Mouse (Mus musculus) heart, embryonic 16.5 days (tissue): ENCODE measurements around the gene Kat2b. TPM values are rescaled to one million over a fixed set of nuclear protein-coding genes. Genes with fewer than 3 reads are reported as not detected.
"Not testable (repeated sequence)": the region's sequence is repeated elsewhere in the genome, so short reads cannot be mapped to it uniquely, and the experiment has no call there.

Experiments used
- ATAC-seq: fragments of 200-750 bp; cut with Nextera tagmentation; replicated peaks from 2 replicates; pipeline ENCODE4 v1.8.0; 2017; ENCODE audit warnings: moderate number of reproducible peaks; ENCODE audit not compliant: insufficient read depth, low FRiP score; ENCODE audit errors: extremely low read depth
- H3K27ac ChIP-seq: fragments of 300-500 bp; sonication (generic); 2 replicates; pipeline ENCODE4 v1.5.1; 2014; ENCODE audit warnings: mild to moderate bottlenecking, low read length, control low read depth, moderate library complexity
- H3K27me3 ChIP-seq: fragments of 300-500 bp; sonication (generic); 2 replicates; pipeline ENCODE4 v1.6.1; 2014; ENCODE audit warnings: low read length, mixed read lengths; ENCODE audit not compliant: control insufficient read depth, insufficient read depth
- H3K36me3 ChIP-seq: fragments of 300-500 bp; sonication (generic); 2 replicates; pipeline ENCODE4 v1.6.1; 2014; ENCODE audit not compliant: control insufficient read depth, insufficient read depth
- H3K4me1 ChIP-seq: fragments of 300-500 bp; sonication (generic); 2 replicates; pipeline ENCODE4 v1.6.1; 2014; ENCODE audit warnings: low read length, mixed read lengths; ENCODE audit not compliant: control insufficient read depth, insufficient read depth
- H3K4me2 ChIP-seq: fragments of 300-500 bp; sonication (generic); 2 replicates; pipeline ENCODE4 v1.6.1; 2014; ENCODE audit warnings: low read depth, mild to moderate bottlenecking, control low read depth, low read length
- H3K4me3 ChIP-seq: fragments of 300-500 bp; sonication (generic); 2 replicates; pipeline ENCODE4 v1.5.1; 2014; ENCODE audit warnings: mild to moderate bottlenecking, control low read depth, low read length
- H3K9ac ChIP-seq: fragments of 300-500 bp; sonication (generic); 2 replicates; pipeline ENCODE4 v1.6.1; 2014; ENCODE audit warnings: low read length, control low read depth
- H3K9me3 ChIP-seq: fragments of 300-500 bp; sonication (generic); replicated peaks from 2 replicates; pipeline ENCODE4 v1.6.1; 2016; ENCODE audit warnings: low read length; ENCODE audit not compliant: control insufficient read depth
- WGBS: fragments of 180-500 bp; shearing (Covaris S2); extraction: QIAGEN DNeasy Blood & Tissue Kit; methylation state at CpG from one replicate; pipeline ENCODE4 v1.1.7; 2014; 5-methylcytosine and 5-hydroxymethylcytosine counted together
- polyA plus RNA-seq: library from polyadenylated mRNA; unstranded; fragments of >200 nt; fragmentation: Nextera tagmentation; extraction: Ambion mirVana; gene quantifications from 2 replicates; pipeline ENCODE4 v1.2.1, GENCODE M21; 2015

Kat2b gene
- polyA plus RNA-seq, 1 experiment from 2014 or later: 12.1 TPM

DNA sequence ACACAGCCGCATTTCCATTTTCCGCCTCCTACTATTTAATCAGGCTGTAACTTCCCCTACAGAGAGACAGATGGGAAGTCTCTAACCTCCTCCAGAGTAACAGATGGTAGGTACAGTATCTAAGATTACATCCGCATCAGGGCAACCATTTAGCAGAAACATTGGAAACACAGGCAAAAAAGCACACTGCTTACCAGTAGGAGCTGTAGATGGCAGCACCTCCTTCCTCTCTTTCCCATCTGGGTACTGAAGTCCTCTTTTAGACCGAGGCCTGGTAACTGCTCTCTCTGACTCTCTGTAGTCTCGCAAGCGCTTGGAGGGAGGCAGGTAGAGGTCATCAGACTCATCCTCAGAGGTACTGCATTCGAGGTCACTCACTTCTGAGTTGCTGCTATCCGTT, 112.1 kb downstream of the Kat2b start:
- no peaks in the 10 kb centered on the region for H3K9me3 ChIP-seq
- no peak overlapping the region for H3K9ac ChIP-seq
- 0 out of 2 replicates have a peak, but pooled peaks have one; percentile 23 for ATAC-seq
- no peaks in the 10 kb centered on the region for H3K4me1 ChIP-seq
- H3K4me3 ChIP-seq: no peak overlapping the region
- H3K27me3 ChIP-seq: no peaks in the 10 kb centered on the region
- 84% methylated on average over 8 of the region's 8 CpGs for WGBS
- no peak overlapping the region for H3K27ac ChIP-seq
- peaks cover 16% of the 10 kb centered on the region; the same call in 1 of the 2 replicates for H3K36me3 ChIP-seq
- H3K4me2 ChIP-seq: no peak overlapping the region

DNA sequence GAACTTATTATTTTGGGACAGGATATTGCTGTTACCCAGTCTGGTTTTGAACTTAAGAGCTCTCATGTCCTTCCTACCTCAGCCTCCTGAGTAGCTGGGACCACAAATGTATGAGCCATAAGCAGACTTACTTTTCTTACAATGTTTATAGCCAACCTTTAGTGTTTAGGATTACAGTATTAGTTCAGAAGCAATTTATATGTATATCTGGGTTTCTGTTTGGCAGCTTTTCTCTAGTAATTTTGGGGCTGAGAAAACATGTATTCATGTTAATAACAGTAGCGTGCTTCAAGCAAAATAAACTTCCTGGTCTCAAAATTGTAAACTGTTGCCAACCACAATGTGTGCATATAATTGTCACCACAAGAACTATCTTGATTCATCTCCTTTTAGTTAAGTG, 121.7 kb downstream of the Kat2b start:
- H3K9ac ChIP-seq: peak overlapping the region; percentile 80
- peak overlapping the region; percentile 75 for H3K4me2 ChIP-seq
- H3K9me3 ChIP-seq: no peaks in the 10 kb centered on the region
- no peak for ATAC-seq
- peaks cover 7% of the 10 kb centered on the region for H3K4me1 ChIP-seq
- peak overlapping the region; percentile 84 for H3K4me3 ChIP-seq
- H3K27me3 ChIP-seq: no peaks in the 10 kb centered on the region
- 0% methylated on average over 1 of the region's 1 CpGs for WGBS
- H3K27ac ChIP-seq: no peak overlapping the region
- peaks cover 3% of the 10 kb centered on the region; the same call in 1 of the 2 replicates for H3K36me3 ChIP-seq

- Histone ChIP-seq H3K4me2 (peak within 1 kb of the TSS; percentile 81), H3K4me1 (peaks cover 7% of the 10 kb centered on the region), H3K27ac (peak within 1 kb of the TSS; percentile 99), H3K27me3 (no peaks in the 10 kb centered on the region), H3K4me3 (peak within 1 kb of the TSS; percentile 84), H3K36me3 (peaks cover 3% of the 10 kb centered on the region; the same call in 1 of the 2 replicates), H3K9me3 (no peaks in the 10 kb centered on the region), H3K9ac (peak within 1 kb of the TSS; percentile 89)
- peak; percentile 99 for ATAC-seq
- under 1% methylated on average over 78 of the region's 78 CpGs for WGBS
Observed at GRCm38 (mm10) chr17:53688877-53689802, 122.5 kb downstream of the Kat2b start, which contains the start of gene Sgo1. TSS of gene Sgo1 (minus strand) at chr17:53689333.

DNA sequence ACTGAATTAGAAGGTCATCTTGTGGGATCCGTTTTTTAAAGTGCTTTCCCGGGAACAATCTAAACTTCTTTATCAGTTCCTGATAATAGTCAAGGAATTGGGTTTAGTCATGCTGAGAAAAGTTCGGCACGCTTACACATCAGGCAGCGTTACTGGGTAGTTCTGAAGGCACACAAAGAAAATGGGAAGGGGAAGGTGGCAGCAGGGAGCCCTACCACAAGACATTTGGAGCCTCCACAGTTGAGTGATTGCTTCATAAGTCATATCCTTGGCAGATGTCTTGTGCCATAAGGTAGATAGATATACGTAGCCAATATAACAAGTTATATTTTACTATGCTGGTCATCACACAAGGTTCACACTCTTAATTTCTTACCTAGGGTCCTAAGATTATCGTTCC, 123.3 kb downstream of the Kat2b start:
- ATAC-seq: no peak
- peaks cover 7% of the 10 kb centered on the region for H3K4me1 ChIP-seq
- no peaks in the 10 kb centered on the region for H3K27me3 ChIP-seq
- WGBS: 19% methylated on average over 7 of the region's 7 CpGs
- peak overlapping the region; percentile 84 for H3K4me3 ChIP-seq
- no peaks in the 10 kb centered on the region for H3K9me3 ChIP-seq
- peak overlapping the region; percentile 99 for H3K27ac ChIP-seq
- peak overlapping the region; percentile 81 for H3K4me2 ChIP-seq
- H3K36me3 ChIP-seq: peaks cover under 1% of the 10 kb centered on the region; the same call in 1 of the 2 replicates
- peak overlapping the region; percentile 89 for H3K9ac ChIP-seq

DNA sequence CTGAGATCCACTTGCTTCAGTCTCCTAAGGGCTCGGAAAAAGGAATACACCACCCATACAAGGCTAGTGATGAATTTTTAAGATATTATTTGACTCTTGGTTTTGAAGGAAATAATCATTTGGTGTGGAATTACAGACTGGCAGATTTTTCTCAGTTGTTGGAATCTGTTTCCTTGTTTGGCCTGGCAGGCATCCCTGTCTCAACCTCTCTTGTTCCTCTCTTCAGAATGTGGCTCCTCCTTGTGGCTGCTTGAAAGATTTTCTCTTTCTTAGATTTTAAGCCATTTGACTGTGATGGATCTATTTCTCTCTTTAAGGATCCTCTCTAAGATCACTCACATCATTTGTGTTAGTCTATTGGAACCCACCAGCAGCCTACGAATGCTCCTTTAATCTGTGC, 127.4 kb downstream of the Kat2b start:
- no peaks in the 10 kb centered on the region for H3K27me3 ChIP-seq
- no peaks in the 10 kb centered on the region for H3K36me3 ChIP-seq
- H3K4me3 ChIP-seq: no peak overlapping the region
- no peak overlapping the region for H3K27ac ChIP-seq
- H3K4me2 ChIP-seq: no peak overlapping the region
- WGBS: 64% methylated on average over 2 of the region's 2 CpGs
- no peak for ATAC-seq
- no peak overlapping the region for H3K9ac ChIP-seq
- no peaks in the 10 kb centered on the region for H3K9me3 ChIP-seq
- peaks cover 3% of the 10 kb centered on the region; the same call in 1 of the 2 replicates for H3K4me1 ChIP-seq

DNA sequence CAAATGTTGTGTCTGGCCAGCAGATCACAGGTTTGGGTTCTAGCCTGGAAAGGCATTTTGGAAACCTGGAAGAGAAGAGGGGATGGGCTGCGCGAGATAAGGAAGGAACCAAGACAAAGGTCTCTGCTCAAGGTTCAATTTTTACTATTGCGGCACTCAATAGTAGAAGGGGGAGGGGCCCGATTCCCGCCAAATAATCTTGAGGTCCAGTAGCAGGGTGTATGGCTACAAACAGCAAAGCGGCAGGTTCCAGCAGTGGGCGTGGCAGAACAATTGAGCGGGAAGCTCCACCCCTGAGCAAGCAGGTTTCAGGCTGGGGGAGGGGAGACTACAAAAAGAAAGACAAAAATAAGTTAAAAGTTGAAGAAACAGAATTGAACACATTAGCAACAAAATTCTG, 130.9 kb downstream of the Kat2b start:
- ATAC-seq, H3K4me2 ChIP-seq, H3K27me3 ChIP-seq, H3K4me3 ChIP-seq, H3K4me1 ChIP-seq, H3K9ac ChIP-seq, H3K27ac ChIP-seq, H3K9me3 ChIP-seq, H3K36me3 ChIP-seq: not testable (repeated sequence)
- 85% methylated on average over 8 of the region's 8 CpGs for WGBS

DNA sequence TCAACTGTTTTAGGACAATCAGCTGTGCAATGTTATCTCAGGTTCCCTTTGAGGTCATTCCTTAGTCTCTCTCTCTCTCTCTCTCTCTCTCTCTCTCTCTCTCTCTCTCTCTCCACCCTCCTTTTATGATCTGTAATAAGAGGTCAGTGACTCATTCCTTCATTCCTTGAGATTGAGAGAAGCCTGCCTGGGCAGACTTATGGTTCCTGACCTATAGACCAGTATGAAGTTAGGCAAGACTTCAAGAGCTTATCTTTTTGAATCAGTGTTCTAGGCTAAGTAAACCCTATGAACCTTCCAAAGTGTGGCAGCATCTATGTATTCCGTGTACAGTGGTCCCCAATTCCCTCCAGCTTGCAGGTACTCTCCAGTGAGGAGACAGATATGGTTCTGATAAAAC, 147.8 kb downstream of the Kat2b start:
- Histone ChIP-seq H3K9ac (no peak overlapping the region), H3K4me2 (no peak overlapping the region), H3K27ac (no peak overlapping the region), H3K9me3 (no peaks in the 10 kb centered on the region), H3K4me1 (no peaks in the 10 kb centered on the region), H3K27me3 (no peaks in the 10 kb centered on the region), H3K4me3 (no peak overlapping the region), H3K36me3 (no peaks in the 10 kb centered on the region)
- WGBS: 52% methylated on average over 1 of the region's 1 CpGs
- no peak for ATAC-seq

- H3K9me3 ChIP-seq, H3K27me3 ChIP-seq, H3K4me1 ChIP-seq, H3K4me3 ChIP-seq, ATAC-seq, H3K36me3 ChIP-seq, H3K4me2 ChIP-seq, H3K27ac ChIP-seq, H3K9ac ChIP-seq: not testable (repeated sequence)
- 36% methylated on average over 1 of the region's 1 CpGs for WGBS
Observed at GRCm38 (mm10) chr17:53715161-53715560, 148.5 kb downstream of the Kat2b start.

- Histone ChIP-seq H3K9ac (no peak overlapping the region), H3K4me3 (no peak overlapping the region), H3K36me3 (no peaks in the 10 kb centered on the region), H3K4me1 (no peaks in the 10 kb centered on the region), H3K9me3 (no peaks in the 10 kb centered on the region), H3K4me2 (no peak overlapping the region), H3K27ac (no peak overlapping the region), H3K27me3 (no peaks in the 10 kb centered on the region)
- WGBS: 56% methylated on average over 1 of the region's 1 CpGs
- ATAC-seq: no peak
Observed at GRCm38 (mm10) chr17:53718474-53718873, 151.8 kb downstream of the Kat2b start.
